12 mouse cellular contexts compared by ENCODE assay signal in genomic region chr4:151170658-151171057, GRCm38 (mm10).
DNase-seq lines count a peak whose midpoint lies in the region; ATAC-seq and TF ChIP-seq lines count a peak whose summit lies in the region.
"Had no signal": no experiment of that assay in that cellular context is flagged by ENCODE, and none has a peak within 500 bp of the region (broad histone marks: within the 10 kb centered on the region; RNA-seq: fewer than 3 reads in every experiment).

No protein-coding gene starts in this region.

- H3K4me3 ChIP-seq in forebrain, embryonic 12.5 days (replicated peaks), result no peak overlapping the region
- no peak overlapping the region for H3K4me3 ChIP-seq in forebrain, embryonic 11.5 days (ENCODE audit: low read depth, low read length)
- H3K4me3 ChIP-seq in lung, postnatal 0 days (ENCODE audit: low read depth, low read length), result no peak overlapping the region
- H3K4me3 ChIP-seq in hindbrain, postnatal 0 days (ENCODE audit: low read length), result no peak overlapping the region
- H3K4me3 ChIP-seq in neural tube, embryonic 15.5 days (replicated peaks), result no peak overlapping the region

- H3K27me3 ChIP-seq in forebrain, embryonic 12.5 days, result peaks cover 19% of the 10 kb centered on the region
- H3K27me3 ChIP-seq in forebrain, embryonic 11.5 days (ENCODE audit: control insufficient read depth, insufficient read depth, low read length), result no peaks in the 10 kb centered on the region
- 0 out of 2 replicates have a peak, but pooled peaks cover 4% of the 10 kb centered on the region for H3K27me3 ChIP-seq in lung, postnatal 0 days (replicated peaks; ENCODE audit: insufficient read depth, low read length)
- peaks cover 5% of the 10 kb centered on the region; the same call in 1 of the 2 replicates for H3K27me3 ChIP-seq in hindbrain, postnatal 0 days (ENCODE audit: insufficient read depth, low read length)
- peaks cover 36% of the 10 kb centered on the region for H3K27me3 ChIP-seq in neural tube, embryonic 15.5 days (replicated peaks)

- TF ChIP-seq EP300 in lung, postnatal 0 days (IDR thresholded peaks at IDR 0.05), result no peak

- WGBS in forebrain, embryonic 12.5 days, result 72% methylated on average over 18 of the region's 18 CpGs
- WGBS in forebrain, embryonic 11.5 days, result 78% methylated on average over 18 of the region's 18 CpGs
- 13% methylated on average over 18 of the region's 18 CpGs for WGBS in lung, postnatal 0 days
- WGBS in hindbrain, postnatal 0 days, result 22% methylated on average over 18 of the region's 18 CpGs
- WGBS in neural tube, embryonic 15.5 days, result 16% methylated on average over 18 of the region's 18 CpGs

- peak; percentile 12; the same call in 1 of the 2 replicates for ATAC-seq in forebrain, embryonic 12.5 days (ENCODE audit: low FRiP score)
- no peak for ATAC-seq in forebrain, embryonic 11.5 days (replicated peaks; ENCODE audit: low FRiP score)
- no peak; the same call in 1 of the 2 replicates for ATAC-seq in lung, postnatal 0 days
- ATAC-seq in hindbrain, postnatal 0 days, result peak; percentile 53
- ATAC-seq in neural tube, embryonic 15.5 days (ENCODE audit: low FRiP score), result peak; percentile 74
- ATAC-seq: inflammation-experienced regulatory T-cells, adult 6 months had no signal

- H3K9ac ChIP-seq in forebrain, embryonic 12.5 days, result no peak overlapping the region
- no peak overlapping the region for H3K9ac ChIP-seq in forebrain, embryonic 11.5 days (ENCODE audit: low read length)
- no peak overlapping the region for H3K9ac ChIP-seq in lung, postnatal 0 days (replicated peaks; ENCODE audit: low read depth)
- H3K9ac ChIP-seq in hindbrain, postnatal 0 days (replicated peaks; ENCODE audit: low read length), result 0 out of 2 replicates have a peak overlapping the region, but pooled peaks have one; percentile 21
- H3K9ac ChIP-seq in neural tube, embryonic 15.5 days (replicated peaks), result 0 out of 2 replicates have a peak overlapping the region, but pooled peaks have one; percentile 23

- peaks cover 20% of the 10 kb centered on the region for H3K4me1 ChIP-seq in forebrain, embryonic 12.5 days
- H3K4me1 ChIP-seq in forebrain, embryonic 11.5 days (replicated peaks; ENCODE audit: control insufficient read depth, insufficient read depth, low read length), result no peaks in the 10 kb centered on the region
- peaks cover 9% of the 10 kb centered on the region; the same call in 1 of the 2 replicates for H3K4me1 ChIP-seq in lung, postnatal 0 days (ENCODE audit: insufficient read depth, low read depth, low read length)
- peaks cover 29% of the 10 kb centered on the region for H3K4me1 ChIP-seq in hindbrain, postnatal 0 days (ENCODE audit: insufficient read depth, low read length)
- peaks cover 42% of the 10 kb centered on the region for H3K4me1 ChIP-seq in neural tube, embryonic 15.5 days

- no peaks in the 10 kb centered on the region for H3K9me3 ChIP-seq in forebrain, embryonic 12.5 days
- no peaks in the 10 kb centered on the region for H3K9me3 ChIP-seq in forebrain, embryonic 11.5 days (ENCODE audit: control insufficient read depth, low read length)
- H3K9me3 ChIP-seq in lung, postnatal 0 days (ENCODE audit: low read length), result no peaks in the 10 kb centered on the region
- no peaks in the 10 kb centered on the region for H3K9me3 ChIP-seq in hindbrain, postnatal 0 days (ENCODE audit: low read length)
- H3K9me3 ChIP-seq in neural tube, embryonic 15.5 days (replicated peaks), result no peaks in the 10 kb centered on the region

- no peak overlapping the region for H3K27ac ChIP-seq in forebrain, embryonic 12.5 days
- H3K27ac ChIP-seq in forebrain, embryonic 11.5 days (ENCODE audit: low read depth, low read length), result no peak overlapping the region
- H3K27ac ChIP-seq in lung, postnatal 0 days (ENCODE audit: low read length), result no peak overlapping the region
- H3K27ac ChIP-seq in hindbrain, postnatal 0 days, result peak overlapping the region; percentile 48
- H3K27ac ChIP-seq in neural tube, embryonic 15.5 days (replicated peaks), result peak overlapping the region; percentile 76

- no peak for DNase-seq in forebrain, embryonic 11.5 days (ENCODE audit: low spot score)
- DNase-seq in lung, postnatal 0 days (ENCODE audit: low spot score), result peak; percentile 47
- DNase-seq in lung, adult 18-20 months, result no peak
- DNase-seq in hindbrain, postnatal 0 days (ENCODE audit: low spot score), result peak; percentile 62
- no peak for DNase-seq in spleen, postnatal 10 days (ENCODE audit: low spot score in 2 of 2)
- no peak for DNase-seq in adrenal gland, postnatal 10 days
- DNase-seq: adrenal gland, postnatal 14 days; cerebellum, adult 18-20 months; heart, adult 18-20 months had no signal

- H3K36me3 ChIP-seq in forebrain, embryonic 12.5 days (replicated peaks), result no peaks in the 10 kb centered on the region
- no peaks in the 10 kb centered on the region for H3K36me3 ChIP-seq in forebrain, embryonic 11.5 days (ENCODE audit: control insufficient read depth, insufficient read depth, low read length)
- no peaks in the 10 kb centered on the region for H3K36me3 ChIP-seq in lung, postnatal 0 days (ENCODE audit: insufficient read depth, low read length)
- H3K36me3 ChIP-seq in hindbrain, postnatal 0 days (ENCODE audit: insufficient read depth, low read length), result no peaks in the 10 kb centered on the region
- H3K36me3 ChIP-seq in neural tube, embryonic 15.5 days, result no peaks in the 10 kb centered on the region

- no peak overlapping the region for H3K4me2 ChIP-seq in forebrain, embryonic 12.5 days
- no peak overlapping the region for H3K4me2 ChIP-seq in forebrain, embryonic 11.5 days (ENCODE audit: low read depth, low read length, severe bottlenecking)
- H3K4me2 ChIP-seq in lung, postnatal 0 days (replicated peaks; ENCODE audit: low read depth, low read length), result 0 out of 2 replicates have a peak overlapping the region, but pooled peaks have one; percentile 22
- peak overlapping the region; percentile 35 for H3K4me2 ChIP-seq in hindbrain, postnatal 0 days (ENCODE audit: low read depth, low read length)
- peak overlapping the region; percentile 44 for H3K4me2 ChIP-seq in neural tube, embryonic 15.5 days

- TF ChIP-seq CTCF in lung, postnatal 0 days (IDR thresholded peaks at IDR 0.05), result no peak; the same call in 1 of the 2 replicates
- no peak for TF ChIP-seq CTCF in hindbrain, postnatal 0 days (IDR thresholded peaks at IDR 0.05; ENCODE audit: low read depth)

Comparison
In these comparisons a context has a peak if more than half of its experiments do, and no peak if none do; other contexts are left out.
1. ATAC-seq: peak in forebrain, embryonic 12.5 days (single experiment), hindbrain, postnatal 0 days (single experiment) and neural tube, embryonic 15.5 days (single experiment); none in forebrain, embryonic 11.5 days (single experiment) and lung, postnatal 0 days (single experiment).
2. DNase-seq: peak in lung, postnatal 0 days (single experiment) and hindbrain, postnatal 0 days (single experiment); none in forebrain, embryonic 11.5 days (single experiment), lung, adult 18-20 months (0 of 2), spleen, postnatal 10 days (0 of 2) and adrenal gland, postnatal 10 days (single experiment).
3. H3K27ac ChIP-seq: peak in hindbrain, postnatal 0 days (single experiment) and neural tube, embryonic 15.5 days (single experiment); none in forebrain, embryonic 12.5 days (single experiment), forebrain, embryonic 11.5 days (single experiment) and lung, postnatal 0 days (single experiment).
4. H3K4me2 ChIP-seq: peak in lung, postnatal 0 days (single experiment), hindbrain, postnatal 0 days (single experiment) and neural tube, embryonic 15.5 days (single experiment); none in forebrain, embryonic 12.5 days (single experiment) and forebrain, embryonic 11.5 days (single experiment).
5. H3K9ac ChIP-seq: peak in hindbrain, postnatal 0 days (single experiment) and neural tube, embryonic 15.5 days (single experiment); none in forebrain, embryonic 12.5 days (single experiment), forebrain, embryonic 11.5 days (single experiment) and lung, postnatal 0 days (single experiment).